Mouse (Mus musculus) MEL (cell line): Measurements from ENCODE around the gene Lrba. TPM values are rescaled to one million over a fixed set of nuclear protein-coding genes. Genes with fewer than 3 reads are reported as not detected.

Experiments used
- DNase-seq: peaks from one replicate; pipeline ENCODE4 v3.0.0; 2011; ENCODE audit warnings: low read depth, low spot score
- H3K27ac ChIP-seq: 2 replicates; pipeline ENCODE4 v1.5.1; 2012; ENCODE audit warnings: low read depth, mild to moderate bottlenecking, control low read depth, low read length, moderate library complexity; ENCODE audit not compliant: control insufficient read depth
- H3K27me3 ChIP-seq, 2 experiments: fragments of 150-350 bp in 1 of 2; sonication (generic) in 1 of 2; 2 replicates each; pipeline ENCODE4 v1.6.1; 2012; ENCODE audit warnings: low read length in 2 of 2, mild to moderate bottlenecking in 2 of 2, improper control_type of control experiment in 1 of 2, moderate library complexity in 1 of 2; ENCODE audit not compliant: insufficient read depth in 2 of 2, control insufficient read depth in 1 of 2
- H3K36me3 ChIP-seq, 2 experiments: 2 replicates each; pipeline ENCODE4 v1.6.1; 2012 to 2014; ENCODE audit warnings: low read length in 2 of 2, improper control_type of control experiment in 1 of 2, inconsistent platforms in 1 of 2, mild to moderate bottlenecking in 1 of 2; ENCODE audit not compliant: insufficient read depth in 2 of 2, control insufficient read depth in 1 of 2
- H3K4me1 ChIP-seq, 2 experiments: fragments of 150-350 bp in 1 of 2; sonication (generic) in 1 of 2; 2 replicates each; pipeline ENCODE4 v1.6.1; 2012; ENCODE audit warnings: low read length in 2 of 2, improper control_type of control experiment in 1 of 2, mild to moderate bottlenecking in 1 of 2; ENCODE audit not compliant: insufficient read depth in 2 of 2, control insufficient read depth in 1 of 2
- H3K4me3 ChIP-seq, 2 experiments: fragments of 150-350 bp in 1 of 2; sonication (generic) in 1 of 2; 2 replicates each; pipeline ENCODE4 v1.5.1; 2012; ENCODE audit warnings: low read depth in 2 of 2, low read length in 2 of 2, mild to moderate bottlenecking in 2 of 2, moderate library complexity in 2 of 2, control low read depth in 1 of 2, improper control_type of control experiment in 1 of 2; ENCODE audit not compliant: control insufficient read depth in 1 of 2, insufficient read depth in 1 of 2
- H3K79me2 ChIP-seq: 2 replicates; pipeline ENCODE4 v1.6.1; 2012; ENCODE audit warnings: mild to moderate bottlenecking, low read length, moderate library complexity; ENCODE audit not compliant: control insufficient read depth, poor library complexity, insufficient read depth
- H3K9ac ChIP-seq: 2 replicates; pipeline ENCODE4 v1.6.1; 2012; ENCODE audit warnings: low read depth, mild to moderate bottlenecking, control low read depth, low read length, moderate library complexity; ENCODE audit not compliant: control insufficient read depth, poor library complexity, severe bottlenecking
- H3K9me3 ChIP-seq: fragments of 150-350 bp; sonication (generic); replicated peaks from 2 replicates; pipeline ENCODE4 v1.6.1; 2012; ENCODE audit warnings: mild to moderate bottlenecking, low read length, improper control_type of control experiment, moderate library complexity; ENCODE audit not compliant: insufficient read depth
- BHLHE40 ChIP-seq: IDR thresholded peaks from 2 replicates; pipeline ENCODE4 v1.6.1; 2012; ENCODE audit warnings: low read depth, mild to moderate bottlenecking, inconsistent platforms, low read length, improper control_type of control experiment, borderline replicate concordance
- CTCF ChIP-seq, 3 experiments: IDR thresholded peaks in 2 of 3; conservative IDR thresholded peaks in 1 of 3; 2 replicates each; pipeline ENCODE4 v1.5.1; 2011 to 2012; ENCODE audit warnings: low read length in 3 of 3, low read depth in 2 of 3, mild to moderate bottlenecking in 2 of 3, improper control_type of control experiment in 1 of 3, inconsistent platforms in 1 of 3, mixed read lengths in 1 of 3, moderate library complexity in 1 of 3; ENCODE audit not compliant: control insufficient read depth in 1 of 3, insufficient read depth in 1 of 3, poor library complexity in 1 of 3, severe bottlenecking in 1 of 3
- ELF1 ChIP-seq: IDR thresholded peaks from 2 replicates; pipeline ENCODE4 v1.6.1; 2014; ENCODE audit warnings: low read depth, mild to moderate bottlenecking, inconsistent platforms, low read length, improper control_type of control experiment, moderate library complexity
- EP300 ChIP-seq, 2 experiments: IDR thresholded peaks; 2 replicates each; pipeline ENCODE4 v1.6.1; 2011; ENCODE audit warnings: improper control_type of control experiment in 2 of 2, low read length in 2 of 2, low read depth in 1 of 2, mild to moderate bottlenecking in 1 of 2
- GATA1 ChIP-seq: IDR thresholded peaks from 2 replicates; pipeline ENCODE4 v1.6.1; 2011; ENCODE audit warnings: low read depth, low read length, improper control_type of control experiment
- JUND ChIP-seq: IDR thresholded peaks from 2 replicates; pipeline ENCODE4 v1.6.1; 2011; ENCODE audit warnings: low read depth, mild to moderate bottlenecking, improper control_type of control experiment, low read length
- MAFK ChIP-seq: IDR thresholded peaks from 2 replicates; pipeline ENCODE4 v1.6.1; 2011; ENCODE audit warnings: low read depth, mild to moderate bottlenecking, low read length, improper control_type of control experiment, borderline replicate concordance
- MAZ ChIP-seq: IDR thresholded peaks from 2 replicates; pipeline ENCODE4 v1.6.1; 2012; ENCODE audit warnings: low read depth, mild to moderate bottlenecking, inconsistent platforms, low read length, improper control_type of control experiment
- NELFE ChIP-seq: IDR thresholded peaks from 2 replicates; pipeline ENCODE4 v1.6.1; 2011; ENCODE audit warnings: low read depth, low read length, improper control_type of control experiment
- POLR2AphosphoS5 ChIP-seq: IDR thresholded peaks from 2 replicates; pipeline ENCODE4 v1.6.1; 2012; ENCODE audit warnings: low read depth, borderline replicate concordance, mild to moderate bottlenecking, inconsistent platforms, low read length, moderate library complexity, mixed read lengths
- RCOR1 ChIP-seq: IDR thresholded peaks from 2 replicates; pipeline ENCODE4 v1.6.1; 2012; ENCODE audit warnings: low read depth, mild to moderate bottlenecking, inconsistent platforms, low read length, improper control_type of control experiment
- TBP ChIP-seq: IDR thresholded peaks from 2 replicates; pipeline ENCODE4 v1.8.0; 2011; ENCODE audit warnings: low read depth, low read length, improper control_type of control experiment
- USF2 ChIP-seq, 2 experiments: IDR thresholded peaks; 2 replicates each; pipeline ENCODE4 v1.6.1; 2011 to 2012; ENCODE audit warnings: improper control_type of control experiment in 2 of 2, low read length in 2 of 2, borderline replicate concordance in 1 of 2, inconsistent platforms in 1 of 2, low read depth in 1 of 2, mild to moderate bottlenecking in 1 of 2; ENCODE audit not compliant: insufficient read depth in 1 of 2
- ZC3H11A ChIP-seq: IDR thresholded peaks from 2 replicates; pipeline ENCODE4 v1.6.1; 2012; ENCODE audit warnings: low read depth, mild to moderate bottlenecking, inconsistent platforms, low read length, improper control_type of control experiment
- ZKSCAN1 ChIP-seq: IDR thresholded peaks from 2 replicates; pipeline ENCODE4 v1.6.1; 2012; ENCODE audit warnings: low read depth, mild to moderate bottlenecking, inconsistent platforms, low read length, improper control_type of control experiment, moderate library complexity
- ZMIZ1 ChIP-seq: IDR thresholded peaks from 2 replicates; pipeline ENCODE4 v1.6.1; 2012; ENCODE audit warnings: low read depth, mild to moderate bottlenecking, inconsistent platforms, low read length, improper control_type of control experiment, moderate library complexity
- polyA plus RNA-seq, 2 experiments: library from polyadenylated mRNA; stranded (reverse) in 1 of 2; unstranded in 1 of 2; fragments of >175 nt in 1 of 2; fragments of >200 nt in 1 of 2; gene quantifications; 2 replicates each; pipeline versions ENCODE4 v1.2.1 to v1.2.4; 2012; ENCODE audit warnings: low replicate concordance in 2 of 2, low read depth in 1 of 2; ENCODE audit not compliant: insufficient read length in 2 of 2, insufficient read depth in 1 of 2, missing spikeins in 1 of 2
- total RNA-seq: library from RNA; depleted of rRNA; stranded (reverse); fragments of 300-350 nt; gene quantifications from 2 replicates; pipeline ENCODE4 v1.2.3, GENCODE M21; 2012

The Lrba gene
- total and polyA plus RNA-seq, 3 experiments = 10.9 to 17.9 TPM; not detected in 1

DNA sequence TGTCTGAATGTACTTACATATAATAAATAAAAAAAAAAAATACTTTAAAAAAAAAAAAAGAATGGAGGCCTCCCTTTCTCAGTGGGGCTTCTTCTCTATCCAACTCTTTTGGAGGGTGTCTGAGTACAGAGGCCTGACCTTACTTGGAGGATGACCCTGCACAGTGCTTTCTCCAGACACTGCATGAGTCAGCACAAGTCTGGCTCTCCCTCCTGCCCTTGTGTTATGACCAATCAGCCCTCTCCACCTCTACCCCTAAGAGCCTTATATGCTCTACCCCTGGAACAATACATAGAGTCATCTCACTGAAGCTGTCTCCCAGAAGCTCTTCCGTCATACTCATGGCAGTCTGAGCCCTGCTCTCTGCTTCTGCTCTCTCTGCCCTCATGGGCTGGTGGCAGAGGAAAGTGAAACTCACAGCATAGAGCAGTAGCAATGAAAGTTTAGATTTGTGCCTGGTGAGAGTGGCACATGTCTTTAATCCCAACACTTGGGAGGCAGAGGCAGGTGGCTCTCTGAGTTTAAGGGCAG lies 22.8 kb upstream of the Lrba start:
- DNase-seq = no peak
- Histone ChIP-seq H3K27me3 (no peaks in the 10 kb centered on the region), H3K36me3 (peaks cover 0 to 4% of the 10 kb centered on the region in 2 experiments; a peak in 2 of 4 replicates), H3K79me2 (no peaks in the 10 kb centered on the region), H3K4me3 (no peak overlapping the region), H3K4me1 (no peaks in the 10 kb centered on the region; a peak in 1 of 4 replicates), H3K9me3 (no peaks in the 10 kb centered on the region), H3K9ac (no peak overlapping the region), H3K27ac (no peak overlapping the region)
- TF ChIP-seq ZMIZ1 (no peak), EP300 (IDR thresholded peaks at IDR 0.05; ENCODE audit: low read depth in 1 of 2, low read length in 2 of 2) (no peak), POLR2AphosphoS5 (no peak), MAZ (no peak), RCOR1 (no peak), USF2 (IDR thresholded peaks at IDR 0.05; ENCODE audit: borderline replicate concordance in 1 of 2, insufficient read depth in 1 of 2, low read depth in 1 of 2, low read length in 2 of 2) (no peak), MAFK (no peak), BHLHE40 (no peak), ZKSCAN1 (no peak), NELFE (no peak)

DNA sequence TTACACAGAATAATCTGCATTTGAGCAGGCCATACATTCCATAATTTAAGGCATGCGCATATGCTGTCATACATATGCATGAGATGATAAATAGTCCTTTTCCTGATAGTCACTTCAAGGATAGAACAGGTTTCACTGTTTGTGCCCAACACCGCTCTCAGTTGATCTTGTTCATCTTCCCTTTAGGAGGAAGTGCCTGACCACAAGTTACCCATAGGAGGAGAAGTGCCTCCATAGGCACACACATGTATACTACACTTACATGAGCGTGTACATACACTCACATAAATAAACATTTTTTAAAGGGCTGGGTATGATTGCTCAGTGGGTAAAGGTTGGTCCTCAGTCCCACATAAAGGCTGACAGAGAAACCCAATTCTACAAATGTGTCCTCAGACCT lies 22.0 kb upstream of the Lrba start:
- no peaks in the 10 kb centered on the region; a peak in 1 of 4 replicates for H3K4me1 ChIP-seq
- H3K9ac ChIP-seq = no peak overlapping the region
- no peak overlapping the region for H3K27ac ChIP-seq
- peaks cover 0 to 5% of the 10 kb centered on the region in 2 experiments; a peak in 2 of 4 replicates for H3K36me3 ChIP-seq
- H3K9me3 ChIP-seq = no peaks in the 10 kb centered on the region
- no peak overlapping the region for H3K4me3 ChIP-seq
- no peaks in the 10 kb centered on the region for H3K27me3 ChIP-seq
- DNase-seq = no peak
- H3K79me2 ChIP-seq = no peaks in the 10 kb centered on the region
- TF ChIP-seq CTCF (IDR thresholded peaks at IDR 0.05 in 2 of 3, conservative IDR thresholded peaks at IDR 0.05 in 1 of 3; ENCODE audit: control insufficient read depth in 1 of 3, insufficient read depth in 1 of 3, low read depth in 2 of 3, low read length in 3 of 3, poor library complexity in 1 of 3, severe bottlenecking in 1 of 3) = no peak
- TF ChIP-seq GATA1 = no peak
- no peak for TF ChIP-seq ZC3H11A
- TF ChIP-seq TBP = no peak
- no peak for TF ChIP-seq JUND
- TF ChIP-seq ELF1 = no peak
- TF ChIP-seq, all 39 proteins: peak for 0
